Comparison of ENCODE assay signal across 9 mouse cellular contexts in the genomic region with DNA sequence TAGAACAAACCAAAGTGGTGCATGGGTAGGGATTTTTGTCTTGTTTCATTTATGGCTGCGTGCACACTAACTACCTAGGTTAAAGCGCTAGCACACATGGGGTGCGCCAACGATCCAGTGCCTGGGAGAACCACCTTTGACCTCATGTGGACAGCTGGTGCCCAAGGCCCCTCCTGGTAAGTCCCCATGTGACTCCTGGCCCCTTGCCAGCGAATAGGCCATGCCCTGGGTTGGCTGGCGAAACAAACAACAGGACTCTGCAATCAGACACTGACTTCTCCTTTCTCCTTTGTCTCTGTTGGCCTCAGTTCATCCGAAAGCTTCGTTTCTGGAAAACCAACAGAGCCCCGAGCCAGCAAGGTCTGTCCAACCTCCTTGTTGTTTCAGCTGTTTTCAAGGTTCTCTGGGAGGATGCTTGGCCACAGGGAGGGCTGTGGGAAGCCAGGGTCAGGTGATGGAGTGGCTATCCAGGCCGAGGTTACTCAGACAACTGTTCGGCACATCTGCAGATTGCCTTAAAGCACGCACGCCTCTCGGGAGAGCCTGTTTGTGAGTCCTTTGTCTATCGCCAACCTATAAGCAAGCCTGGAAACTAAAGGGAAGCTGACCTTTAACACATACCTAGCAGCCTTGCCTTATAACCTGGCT. TPM values are rescaled to one million over a fixed set of nuclear protein-coding genes. Genes with fewer than 3 reads are reported as not detected.
DNase-seq lines count a peak whose midpoint lies in the region; ATAC-seq lines count a peak whose summit lies in the region.
"Had no signal": no experiment of that assay in that cellular context is flagged by ENCODE, and none has a peak within 500 bp of the region (broad histone marks: within the 10 kb centered on the region; RNA-seq: fewer than 3 reads in every experiment).

No protein-coding gene starts in this region.

- H3K4me3 ChIP-seq in liver, embryonic 12.5 days: no peak overlapping the region
- no peak overlapping the region for H3K4me3 ChIP-seq in hindbrain, embryonic 16.5 days (ENCODE audit: low read length)
- H3K4me3 ChIP-seq: limb, embryonic 15.5 days had no signal

- H3K27me3 ChIP-seq in liver, embryonic 12.5 days (replicated peaks): no peaks in the 10 kb centered on the region
- H3K27me3 ChIP-seq in hindbrain, embryonic 16.5 days (replicated peaks; ENCODE audit: control insufficient read depth, insufficient read depth, low read length): no peaks in the 10 kb centered on the region
- H3K27me3 ChIP-seq: limb, embryonic 15.5 days had no signal

- H3K27ac ChIP-seq in liver, embryonic 12.5 days: no peak overlapping the region
- H3K27ac ChIP-seq in hindbrain, embryonic 16.5 days (ENCODE audit: low read depth, low read length): no peak overlapping the region
- H3K27ac ChIP-seq: limb, embryonic 15.5 days had no signal

- 0 out of 2 replicates have a peak, but pooled peaks have one; percentile 20 for ATAC-seq in liver, embryonic 12.5 days
- no peak for ATAC-seq in hindbrain, embryonic 16.5 days

- H3K4me1 ChIP-seq in liver, embryonic 12.5 days: peaks cover 22% of the 10 kb centered on the region
- H3K4me1 ChIP-seq in hindbrain, embryonic 16.5 days (ENCODE audit: control insufficient read depth, insufficient read depth, low read depth, low read length): no peaks in the 10 kb centered on the region
- H3K4me1 ChIP-seq: limb, embryonic 15.5 days had no signal

- WGBS in liver, embryonic 12.5 days (ENCODE audit: insufficient replicate concordance): 85% methylated on average over 15 of the region's 15 CpGs
- 79% methylated on average over 15 of the region's 15 CpGs for WGBS in hindbrain, embryonic 16.5 days

- H3K9ac ChIP-seq in liver, embryonic 12.5 days: no peak overlapping the region
- H3K9ac ChIP-seq in hindbrain, embryonic 16.5 days (ENCODE audit: low read depth, low read length): no peak overlapping the region
- H3K9ac ChIP-seq: limb, embryonic 15.5 days had no signal

- no peak overlapping the region for H3K4me2 ChIP-seq in liver, embryonic 12.5 days
- no peak overlapping the region for H3K4me2 ChIP-seq in hindbrain, embryonic 16.5 days (ENCODE audit: low read length)
- H3K4me2 ChIP-seq: limb, embryonic 15.5 days had no signal

- no peaks in the 10 kb centered on the region for H3K9me3 ChIP-seq in liver, embryonic 12.5 days (replicated peaks)
- H3K9me3 ChIP-seq in hindbrain, embryonic 16.5 days (ENCODE audit: control insufficient read depth, low read length): no peaks in the 10 kb centered on the region
- H3K9me3 ChIP-seq: limb, embryonic 15.5 days had no signal

- no peaks in the 10 kb centered on the region for H3K36me3 ChIP-seq in liver, embryonic 12.5 days
- H3K36me3 ChIP-seq in hindbrain, embryonic 16.5 days (ENCODE audit: control insufficient read depth, insufficient read depth, low read length): no peaks in the 10 kb centered on the region
- H3K36me3 ChIP-seq: limb, embryonic 15.5 days had no signal

- peak; percentile 27 for DNase-seq in embryo, embryonic 10.5 days (ENCODE audit: low spot score)
- DNase-seq in embryo, embryonic 11 days: no peak
- DNase-seq in adrenal gland, postnatal 10 days: peak; percentile 62
- DNase-seq in kidney, adult 8-10 months: peak; percentile 88 to 91
- DNase-seq in testis, postnatal 10 days (ENCODE audit: low spot score): peak; percentile 81
- no peak for DNase-seq in thymus, postnatal 10 days (ENCODE audit: low spot score in 2 of 2)

RNA-seq across cellular contexts. Expression of a gene that starts 12.1 kb away (rescaled TPM):
- total RNA-seq in adrenal gland, postnatal 10 days (2021): 1 to 10 TPM; 2.7 to 3.9 TPM
- 51.5 and 53.7 TPM in 2 replicates for polyA plus RNA-seq in liver, embryonic 12.5 days (2016; fragmentation: Nextera tagmentation; extraction: Ambion mirVana)
- polyA plus RNA-seq in hindbrain, embryonic 16.5 days (2015; fragmentation: Nextera tagmentation; extraction: Ambion mirVana): 5.4 and 6.4 TPM in 2 replicates

RNA-seq across cellular contexts. Expression of a gene that starts 12.3 kb away (rescaled TPM):
- total RNA-seq in adrenal gland, postnatal 10 days (2021): 10 to 100 TPM; 10.6 to 14.2 TPM
- polyA plus RNA-seq in liver, embryonic 12.5 days (2016; fragmentation: Nextera tagmentation; extraction: Ambion mirVana): 2.9 and 3.7 TPM in 2 replicates
- 8.0 and 9.0 TPM in 2 replicates for polyA plus RNA-seq in hindbrain, embryonic 16.5 days (2015; fragmentation: Nextera tagmentation; extraction: Ambion mirVana)

RNA-seq across cellular contexts. Expression of a gene that starts 59.8 kb away (rescaled TPM):
- total RNA-seq in adrenal gland, postnatal 10 days (2021): 10 to 100 TPM; 38.1 to 48.5 TPM
- 15.6 and 17.8 TPM in 2 replicates for polyA plus RNA-seq in liver, embryonic 12.5 days (2016; fragmentation: Nextera tagmentation; extraction: Ambion mirVana)
- polyA plus RNA-seq in hindbrain, embryonic 16.5 days (2015; fragmentation: Nextera tagmentation; extraction: Ambion mirVana): 57.1 and 59.4 TPM in 2 replicates

Comparison
In these comparisons a context has a peak if more than half of its experiments do, and no peak if none do; other contexts are left out.
1. DNase-seq: peak in embryo, embryonic 10.5 days (single experiment), adrenal gland, postnatal 10 days (single experiment), kidney, adult 8-10 months (2 of 2) and testis, postnatal 10 days (single experiment); none in embryo, embryonic 11 days (single experiment) and thymus, postnatal 10 days (0 of 2).